Mouse (Mus musculus): ENCODE measurements around the gene Ugt1a6b.

- TF ChIP-seq CTCF (IDR thresholded peaks at IDR 0.05; ENCODE audit: borderline replicate concordance, extremely low read depth, insufficient read depth, insufficient read length): no peak
- TF ChIP-seq POLR2A (IDR thresholded peaks at IDR 0.05; ENCODE audit: borderline replicate concordance, extremely low read depth, insufficient read depth, insufficient read length, poor library complexity, severe bottlenecking): no peak
Observed at GRCm38 (mm10) chr1:88264869-88265240, 161.8 kb downstream of the Ugt1a6b start.
